Mouse (Mus musculus): Measurements from ENCODE around the gene Specc1. TPM values are rescaled to one million over a fixed set of nuclear protein-coding genes. Genes with fewer than 3 reads are reported as not detected.

The Specc1 gene
- polyA plus RNA-seq, 1 experiment from 2014 or later, result 8.0 TPM

DNA sequence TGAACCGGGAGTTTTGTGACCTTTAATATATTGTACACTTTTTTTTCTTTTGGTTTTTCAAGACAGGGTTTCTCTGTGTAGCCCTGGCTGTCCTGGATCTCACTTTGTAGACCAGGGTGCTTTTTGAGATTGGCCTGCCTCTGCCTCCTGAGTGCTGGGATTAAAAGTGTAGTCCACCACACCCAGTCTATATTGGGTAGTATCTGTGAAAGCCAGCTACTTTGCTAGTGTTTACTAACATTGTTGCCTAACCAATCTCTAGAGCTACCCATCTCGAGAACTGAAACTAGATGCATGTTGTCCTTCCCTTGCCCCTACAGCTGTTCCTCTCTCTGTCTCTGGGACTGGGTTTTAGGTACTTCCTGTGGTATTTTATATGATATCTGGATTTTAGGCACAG, 3.5 kb downstream of the Specc1 start:
- Histone ChIP-seq H3K4me1 (ENCODE audit: control insufficient read depth, insufficient read depth, low read length) (peaks cover 3% of the 10 kb centered on the region; the same call in 1 of the 2 replicates), H3K4me2 (ENCODE audit: low read length) (no peak overlapping the region), H3K9me3 (replicated peaks; ENCODE audit: control insufficient read depth, low read length, poor library complexity, severe bottlenecking) (no peaks in the 10 kb centered on the region), H3K27me3 (ENCODE audit: control insufficient read depth, insufficient read depth, low read depth, low read length) (no peaks in the 10 kb centered on the region), H3K4me3 (ENCODE audit: low read depth, low read length) (no peak overlapping the region), H3K9ac (ENCODE audit: low read depth, low read length) (no peak overlapping the region), H3K36me3 (ENCODE audit: control insufficient read depth, insufficient read depth, low read length) (no peaks in the 10 kb centered on the region), H3K27ac (ENCODE audit: low read length) (no peak overlapping the region)
- WGBS, result 85% methylated on average over 2 of the region's 2 CpGs
- ATAC-seq, result no peak

DNA sequence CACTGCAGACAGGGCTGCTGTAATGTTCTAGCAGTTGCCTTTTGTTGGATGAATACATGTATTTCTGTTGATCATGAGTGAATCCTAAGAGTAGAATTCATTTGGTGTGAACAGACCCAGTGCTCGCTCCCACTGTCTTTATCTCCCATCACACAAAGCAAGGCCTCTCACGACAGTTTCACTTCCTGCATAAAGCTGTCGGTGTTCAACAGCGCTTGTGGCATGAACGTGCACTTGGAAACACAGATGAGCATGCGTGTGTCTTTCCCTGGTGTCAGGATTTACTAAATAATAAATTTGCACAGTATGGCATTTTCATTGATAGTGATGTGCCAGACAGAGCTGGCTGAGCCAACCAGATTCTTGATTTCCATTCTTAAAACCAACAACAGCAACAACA, 6.1 kb downstream of the Specc1 start:
- no peak overlapping the region for H3K27ac ChIP-seq (ENCODE audit: low read length)
- H3K36me3 ChIP-seq (ENCODE audit: control insufficient read depth, insufficient read depth, low read length), result no peaks in the 10 kb centered on the region
- H3K9ac ChIP-seq (ENCODE audit: low read depth, low read length), result no peak overlapping the region
- H3K27me3 ChIP-seq (ENCODE audit: control insufficient read depth, insufficient read depth, low read depth, low read length), result no peaks in the 10 kb centered on the region
- H3K4me1 ChIP-seq (ENCODE audit: control insufficient read depth, insufficient read depth, low read length), result peaks cover 1% of the 10 kb centered on the region; the same call in 1 of the 2 replicates
- H3K4me3 ChIP-seq (ENCODE audit: low read depth, low read length), result no peak overlapping the region
- no peak for ATAC-seq
- WGBS, result 81% methylated on average over 6 of the region's 6 CpGs
- H3K9me3 ChIP-seq (replicated peaks; ENCODE audit: control insufficient read depth, low read length, poor library complexity, severe bottlenecking), result no peaks in the 10 kb centered on the region
- H3K4me2 ChIP-seq (ENCODE audit: low read length), result no peak overlapping the region

DNA sequence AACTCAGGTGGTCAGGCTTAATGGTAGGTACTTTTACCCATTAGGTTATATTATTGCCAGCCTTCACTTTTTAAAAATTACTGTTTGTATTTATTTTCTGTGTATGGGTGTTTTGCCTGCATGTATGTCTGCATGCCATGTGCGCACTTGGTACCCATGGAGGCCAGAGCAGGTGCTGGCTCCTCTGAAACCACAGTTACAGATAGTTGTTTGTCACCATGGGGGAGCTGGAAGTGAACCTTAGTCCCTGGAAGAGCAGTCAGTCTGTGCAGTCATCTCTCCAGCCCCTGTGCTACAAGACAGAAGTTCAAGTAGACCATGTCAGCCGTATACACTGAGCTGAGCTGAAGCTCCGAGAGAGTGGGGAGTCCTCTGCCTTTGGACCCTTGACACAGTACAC, 6.6 kb downstream of the Specc1 start:
- Histone ChIP-seq H3K36me3 (ENCODE audit: control insufficient read depth, insufficient read depth, low read length) (no peaks in the 10 kb centered on the region), H3K9me3 (replicated peaks; ENCODE audit: control insufficient read depth, low read length, poor library complexity, severe bottlenecking) (no peaks in the 10 kb centered on the region), H3K27ac (ENCODE audit: low read length) (no peak overlapping the region), H3K27me3 (ENCODE audit: control insufficient read depth, insufficient read depth, low read depth, low read length) (no peaks in the 10 kb centered on the region), H3K4me3 (ENCODE audit: low read depth, low read length) (no peak overlapping the region), H3K9ac (ENCODE audit: low read depth, low read length) (no peak overlapping the region), H3K4me1 (ENCODE audit: control insufficient read depth, insufficient read depth, low read length) (no peaks in the 10 kb centered on the region), H3K4me2 (ENCODE audit: low read length) (no peak overlapping the region)
- 81% methylated on average over 3 of the region's 3 CpGs for WGBS
- no peak for ATAC-seq

DNA sequence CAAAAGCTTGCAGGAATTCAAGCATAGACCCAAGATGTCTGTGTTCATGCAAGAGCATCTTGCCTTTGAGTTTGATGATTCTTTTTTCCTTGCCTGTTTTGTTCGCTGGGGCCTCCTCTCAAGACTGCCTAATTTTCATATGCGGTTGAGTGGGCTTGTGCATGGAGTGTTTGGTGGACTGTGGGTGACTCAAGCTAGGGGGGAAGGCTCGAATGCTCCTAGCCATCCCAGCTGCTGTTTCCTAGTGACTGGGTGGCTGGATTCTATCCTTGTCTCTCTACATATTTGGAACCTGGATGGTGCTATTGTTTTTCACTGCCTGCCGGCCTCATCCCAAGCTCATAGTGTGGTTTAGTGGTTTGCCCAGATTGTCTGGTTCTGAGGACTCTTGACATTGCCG, 8.0 kb downstream of the Specc1 start:
- WGBS, result 92% methylated on average over 5 of the region's 5 CpGs
- H3K4me2 ChIP-seq (ENCODE audit: low read length), result no peak overlapping the region
- H3K9me3 ChIP-seq (replicated peaks; ENCODE audit: control insufficient read depth, low read length, poor library complexity, severe bottlenecking), result no peaks in the 10 kb centered on the region
- no peak overlapping the region for H3K27ac ChIP-seq (ENCODE audit: low read length)
- H3K27me3 ChIP-seq (ENCODE audit: control insufficient read depth, insufficient read depth, low read depth, low read length), result no peaks in the 10 kb centered on the region
- no peak overlapping the region for H3K9ac ChIP-seq (ENCODE audit: low read depth, low read length)
- no peak overlapping the region for H3K4me3 ChIP-seq (ENCODE audit: low read depth, low read length)
- H3K36me3 ChIP-seq (ENCODE audit: control insufficient read depth, insufficient read depth, low read length), result no peaks in the 10 kb centered on the region
- ATAC-seq, result no peak
- no peaks in the 10 kb centered on the region for H3K4me1 ChIP-seq (ENCODE audit: control insufficient read depth, insufficient read depth, low read length)

DNA sequence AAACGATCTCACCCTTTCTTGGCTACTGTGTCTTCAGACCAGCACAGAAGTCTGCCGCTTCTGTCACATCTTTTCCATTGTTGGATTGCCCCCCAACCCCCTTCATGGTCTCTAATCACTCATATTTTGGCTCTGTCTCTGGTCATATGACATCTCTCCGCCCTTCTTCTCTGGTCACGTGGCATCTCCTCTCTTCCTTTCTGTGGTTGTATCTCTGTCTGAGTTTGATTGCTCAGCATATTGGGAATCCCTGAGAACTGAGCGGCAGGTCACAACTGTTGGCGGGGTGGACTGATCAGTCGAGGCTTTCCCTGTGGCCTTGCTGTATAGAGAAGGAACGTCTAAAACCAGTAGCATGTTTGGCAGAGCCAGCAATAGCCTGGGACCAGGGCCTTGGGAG, 10.5 kb downstream of the Specc1 start:
- WGBS, result 82% methylated on average over 8 of the region's 8 CpGs
- no peak overlapping the region for H3K4me2 ChIP-seq (ENCODE audit: low read length)
- ATAC-seq, result no peak
- H3K27ac ChIP-seq (ENCODE audit: low read length), result no peak overlapping the region
- no peaks in the 10 kb centered on the region for H3K9me3 ChIP-seq (replicated peaks; ENCODE audit: control insufficient read depth, low read length, poor library complexity, severe bottlenecking)
- no peaks in the 10 kb centered on the region for H3K27me3 ChIP-seq (ENCODE audit: control insufficient read depth, insufficient read depth, low read depth, low read length)
- H3K9ac ChIP-seq (ENCODE audit: low read depth, low read length), result no peak overlapping the region
- no peak overlapping the region for H3K4me3 ChIP-seq (ENCODE audit: low read depth, low read length)
- no peaks in the 10 kb centered on the region for H3K36me3 ChIP-seq (ENCODE audit: control insufficient read depth, insufficient read depth, low read length)
- H3K4me1 ChIP-seq (ENCODE audit: control insufficient read depth, insufficient read depth, low read length), result no peaks in the 10 kb centered on the region

DNA sequence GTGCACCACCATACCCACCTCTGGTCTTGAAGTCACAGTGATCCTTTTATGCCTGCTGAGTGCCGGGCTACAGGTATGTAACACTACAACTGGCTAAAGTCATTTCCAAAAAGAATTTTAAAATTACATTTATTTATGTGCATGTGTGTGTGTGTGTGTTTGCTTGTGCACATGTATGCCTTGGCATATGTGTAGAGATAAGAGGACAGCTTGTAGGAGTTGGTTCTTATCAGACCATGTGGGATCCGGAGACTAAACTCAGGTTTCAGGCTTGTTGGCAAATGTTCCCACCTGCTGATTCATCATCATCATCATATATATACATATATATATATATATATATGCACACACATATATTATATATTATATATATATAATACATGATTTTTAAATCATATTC, 12.3 kb downstream of the Specc1 start:
- Histone ChIP-seq H3K9me3 (replicated peaks; ENCODE audit: control insufficient read depth, low read length, poor library complexity, severe bottlenecking) (no peaks in the 10 kb centered on the region), H3K4me1 (ENCODE audit: control insufficient read depth, insufficient read depth, low read length) (no peaks in the 10 kb centered on the region), H3K4me3 (ENCODE audit: low read depth, low read length) (no peak overlapping the region), H3K36me3 (ENCODE audit: control insufficient read depth, insufficient read depth, low read length) (no peaks in the 10 kb centered on the region), H3K27ac (ENCODE audit: low read length) (no peak overlapping the region), H3K4me2 (ENCODE audit: low read length) (no peak overlapping the region), H3K9ac (ENCODE audit: low read depth, low read length) (no peak overlapping the region), H3K27me3 (ENCODE audit: control insufficient read depth, insufficient read depth, low read depth, low read length) (no peaks in the 10 kb centered on the region)
- ATAC-seq, result no peak
- WGBS, result 100% methylated on average over 2 of the region's 2 CpGs

DNA sequence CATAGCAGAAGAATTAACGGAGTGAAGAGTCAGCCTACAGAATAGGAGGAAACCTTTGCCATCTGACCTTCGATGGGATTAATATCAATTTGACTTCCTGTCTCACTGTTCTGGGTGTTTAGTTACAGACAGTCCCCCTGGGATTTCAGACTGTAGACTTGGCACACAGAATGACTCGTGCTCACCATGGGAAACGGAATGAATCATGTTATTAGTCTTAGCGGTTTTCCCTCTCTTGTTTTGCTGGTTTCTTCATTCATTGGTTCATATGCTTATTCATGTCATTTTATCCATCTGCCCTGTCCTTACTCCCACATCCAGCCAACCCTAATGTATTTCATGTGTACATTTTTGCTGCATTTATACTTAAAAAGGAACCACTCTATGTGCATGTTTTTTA, 14.3 kb downstream of the Specc1 start:
- no peak overlapping the region for H3K9ac ChIP-seq (ENCODE audit: low read depth, low read length)
- ATAC-seq, result no peak
- no peaks in the 10 kb centered on the region for H3K27me3 ChIP-seq (ENCODE audit: control insufficient read depth, insufficient read depth, low read depth, low read length)
- WGBS, result 64% methylated on average over 5 of the region's 5 CpGs
- H3K9me3 ChIP-seq (replicated peaks; ENCODE audit: control insufficient read depth, low read length, poor library complexity, severe bottlenecking), result no peaks in the 10 kb centered on the region
- no peak overlapping the region for H3K27ac ChIP-seq (ENCODE audit: low read length)
- H3K4me1 ChIP-seq (ENCODE audit: control insufficient read depth, insufficient read depth, low read length), result no peaks in the 10 kb centered on the region
- H3K4me2 ChIP-seq (ENCODE audit: low read length), result no peak overlapping the region
- H3K36me3 ChIP-seq (ENCODE audit: control insufficient read depth, insufficient read depth, low read length), result no peaks in the 10 kb centered on the region
- H3K4me3 ChIP-seq (ENCODE audit: low read depth, low read length), result no peak overlapping the region

DNA sequence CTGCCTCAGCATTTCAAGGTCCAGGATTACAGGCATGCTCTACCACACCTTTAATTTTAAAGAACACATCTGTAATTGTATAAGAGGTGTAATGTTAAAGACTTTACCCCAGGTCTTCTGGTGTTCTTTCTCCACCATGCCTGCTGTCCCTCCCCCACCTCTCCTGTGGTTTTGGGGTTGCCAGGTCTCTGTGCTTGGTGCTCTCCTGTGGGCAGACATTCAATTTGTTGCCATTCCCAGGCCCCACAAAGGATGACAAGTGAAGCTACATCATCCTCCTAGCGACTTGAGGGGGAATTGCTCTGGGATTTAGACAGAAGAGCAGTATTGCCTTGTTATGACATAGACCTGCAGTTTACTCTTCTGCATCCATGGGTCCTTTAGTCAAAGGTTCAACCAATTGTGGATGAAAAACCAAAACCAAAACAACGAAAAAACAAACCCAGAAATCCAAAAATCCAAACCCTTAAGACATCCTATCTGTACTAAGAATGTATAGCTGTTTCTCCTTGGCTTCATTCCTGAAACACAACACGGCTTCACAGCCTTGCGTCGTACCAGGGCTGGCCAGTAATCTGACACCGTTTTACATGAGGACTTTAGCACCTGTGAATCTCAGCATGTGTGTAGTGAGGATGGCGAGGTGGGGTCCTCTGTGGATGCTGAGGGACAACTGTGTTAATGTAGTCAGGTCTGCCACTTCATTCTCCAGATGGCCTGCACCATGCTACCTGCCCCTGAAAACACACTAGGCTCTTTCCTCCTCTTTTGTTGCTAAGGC, 15.1 kb downstream of the Specc1 start:
- Histone ChIP-seq H3K27me3 (ENCODE audit: control insufficient read depth, insufficient read depth, low read depth, low read length) (no peaks in the 10 kb centered on the region), H3K4me1 (ENCODE audit: control insufficient read depth, insufficient read depth, low read length) (no peaks in the 10 kb centered on the region), H3K27ac (ENCODE audit: low read length) (no peak overlapping the region), H3K9me3 (replicated peaks; ENCODE audit: control insufficient read depth, low read length, poor library complexity, severe bottlenecking) (no peaks in the 10 kb centered on the region), H3K4me3 (ENCODE audit: low read depth, low read length) (no peak overlapping the region), H3K4me2 (ENCODE audit: low read length) (no peak overlapping the region), H3K36me3 (ENCODE audit: control insufficient read depth, insufficient read depth, low read length) (no peaks in the 10 kb centered on the region), H3K9ac (ENCODE audit: low read depth, low read length) (no peak overlapping the region)
- no peak for ATAC-seq
- WGBS, result 63% methylated on average over 7 of the region's 7 CpGs

DNA sequence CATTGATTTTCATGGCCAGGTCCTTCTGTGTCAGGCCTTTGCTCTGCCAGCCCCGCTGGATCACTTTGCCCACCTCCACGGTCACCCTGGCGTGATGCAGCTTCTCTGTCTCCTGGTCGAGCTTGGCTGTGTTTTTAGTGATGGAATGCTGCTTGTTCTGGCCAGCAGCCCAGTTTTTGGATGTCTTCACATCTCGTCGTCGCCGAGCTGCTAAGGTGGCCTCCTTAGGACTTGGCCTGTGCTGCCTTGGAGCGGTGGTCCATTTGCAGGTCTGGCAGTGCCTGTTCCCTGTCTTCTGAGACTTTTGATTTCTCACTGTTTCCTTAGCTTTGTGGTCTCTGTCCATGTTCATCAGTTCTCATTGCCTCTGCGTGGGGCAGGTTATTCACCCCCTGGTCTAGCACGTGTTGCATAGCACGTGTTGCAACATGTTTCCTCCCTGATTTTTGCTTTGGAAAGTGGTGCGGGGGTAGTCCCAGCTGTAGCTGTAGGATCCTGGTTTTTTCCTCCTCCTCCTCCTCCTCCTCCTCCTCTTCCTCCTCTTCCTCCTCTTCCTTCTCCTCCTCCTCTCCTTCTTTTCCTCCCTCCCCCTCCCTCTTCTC, 17.6 kb downstream of the Specc1 start:
- Histone ChIP-seq H3K36me3 (ENCODE audit: control insufficient read depth, insufficient read depth, low read length) (no peaks in the 10 kb centered on the region), H3K9ac (ENCODE audit: low read depth, low read length) (no peak overlapping the region), H3K9me3 (replicated peaks; ENCODE audit: control insufficient read depth, low read length, poor library complexity, severe bottlenecking) (no peaks in the 10 kb centered on the region), H3K27ac (ENCODE audit: low read length) (no peak overlapping the region), H3K27me3 (ENCODE audit: control insufficient read depth, insufficient read depth, low read depth, low read length) (no peaks in the 10 kb centered on the region), H3K4me1 (ENCODE audit: control insufficient read depth, insufficient read depth, low read length) (no peaks in the 10 kb centered on the region), H3K4me3 (ENCODE audit: low read depth, low read length) (no peak overlapping the region), H3K4me2 (ENCODE audit: low read length) (no peak overlapping the region)
- ATAC-seq, result no peak
- WGBS, result 65% methylated on average over 13 of the region's 13 CpGs

All from midbrain, embryonic 16.5 days (tissue).